Mouse (Mus musculus): ENCODE data around the gene Col18a1. TPM values are rescaled to one million over a fixed set of nuclear protein-coding genes. Genes with fewer than 3 reads are reported as not detected.

The Col18a1 gene
- polyA plus RNA-seq, 1 experiment = 35.2 TPM

GRCm38 (mm10) chr10:77129637-77130410 lies 36.5 kb downstream of the Col18a1 start:
- H3K27ac ChIP-seq (ENCODE audit: insufficient read depth, low read depth, low read length) = no peak overlapping the region
- 73% methylated on average over 6 of the region's 6 CpGs for WGBS
- H3K36me3 ChIP-seq (ENCODE audit: control insufficient read depth, insufficient read depth, low read length) = no peaks in the 10 kb centered on the region
- H3K4me3 ChIP-seq (ENCODE audit: low read depth, low read length) = no peak overlapping the region
- H3K27me3 ChIP-seq (ENCODE audit: control insufficient read depth, insufficient read depth, low read length) = no peaks in the 10 kb centered on the region
- TF ChIP-seq CTCF (IDR thresholded peaks at IDR 0.05; ENCODE audit: extremely low read depth, insufficient read length, insufficient replicate concordance, low read depth, low read length) (no peak), POLR2A (IDR thresholded peaks at IDR 0.05; ENCODE audit: low read depth, low read length) (no peak)
- no peaks in the 10 kb centered on the region for H3K4me1 ChIP-seq (ENCODE audit: control insufficient read depth, insufficient read depth, insufficient read length, low read length)

DNA sequence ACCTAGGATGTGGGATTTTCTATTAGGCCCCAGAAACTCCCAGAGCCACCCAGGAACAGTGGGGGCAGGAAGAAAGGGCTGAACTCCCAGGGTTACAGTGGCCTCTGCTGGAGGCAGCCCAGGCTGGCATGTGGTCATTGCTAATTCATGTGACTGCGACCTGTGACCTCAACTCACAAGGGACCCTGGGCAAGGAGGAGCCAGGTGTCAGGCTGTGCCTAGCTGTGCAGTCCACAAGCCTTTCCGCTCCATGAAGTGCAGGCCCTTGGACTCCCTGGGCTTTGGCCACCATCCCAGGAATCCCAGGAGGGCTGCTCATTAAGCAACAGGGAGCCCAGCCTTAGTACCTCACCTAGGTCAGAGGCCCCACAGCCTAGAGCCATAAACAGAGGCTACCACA lies 38.4 kb downstream of the Col18a1 start:
- no peak for TF ChIP-seq CTCF (IDR thresholded peaks at IDR 0.05; ENCODE audit: extremely low read depth, insufficient read length, insufficient replicate concordance, low read depth, low read length)
- no peak for TF ChIP-seq POLR2A (IDR thresholded peaks at IDR 0.05; ENCODE audit: low read depth, low read length)
- Histone ChIP-seq H3K36me3 (ENCODE audit: control insufficient read depth, insufficient read depth, low read length) (no peaks in the 10 kb centered on the region), H3K27me3 (ENCODE audit: control insufficient read depth, insufficient read depth, low read length) (no peaks in the 10 kb centered on the region), H3K27ac (ENCODE audit: insufficient read depth, low read depth, low read length) (no peak overlapping the region), H3K4me3 (ENCODE audit: low read depth, low read length) (no peak overlapping the region), H3K4me1 (ENCODE audit: control insufficient read depth, insufficient read depth, insufficient read length, low read length) (no peaks in the 10 kb centered on the region)
- WGBS = 68% methylated on average over 2 of the region's 2 CpGs

GRCm38 (mm10) chr10:77126590-77126989 lies 39.8 kb downstream of the Col18a1 start:
- H3K27me3 ChIP-seq (ENCODE audit: control insufficient read depth, insufficient read depth, low read length) = no peaks in the 10 kb centered on the region
- WGBS = 78% methylated on average over 2 of the region's 2 CpGs
- no peak overlapping the region for H3K27ac ChIP-seq (ENCODE audit: insufficient read depth, low read depth, low read length)
- TF ChIP-seq CTCF (IDR thresholded peaks at IDR 0.05; ENCODE audit: extremely low read depth, insufficient read length, insufficient replicate concordance, low read depth, low read length) (no peak), POLR2A (IDR thresholded peaks at IDR 0.05; ENCODE audit: low read depth, low read length) (no peak)
- H3K4me3 ChIP-seq (ENCODE audit: low read depth, low read length) = no peak overlapping the region
- H3K36me3 ChIP-seq (ENCODE audit: control insufficient read depth, insufficient read depth, low read length) = no peaks in the 10 kb centered on the region
- H3K4me1 ChIP-seq (ENCODE audit: control insufficient read depth, insufficient read depth, insufficient read length, low read length) = no peaks in the 10 kb centered on the region

DNA sequence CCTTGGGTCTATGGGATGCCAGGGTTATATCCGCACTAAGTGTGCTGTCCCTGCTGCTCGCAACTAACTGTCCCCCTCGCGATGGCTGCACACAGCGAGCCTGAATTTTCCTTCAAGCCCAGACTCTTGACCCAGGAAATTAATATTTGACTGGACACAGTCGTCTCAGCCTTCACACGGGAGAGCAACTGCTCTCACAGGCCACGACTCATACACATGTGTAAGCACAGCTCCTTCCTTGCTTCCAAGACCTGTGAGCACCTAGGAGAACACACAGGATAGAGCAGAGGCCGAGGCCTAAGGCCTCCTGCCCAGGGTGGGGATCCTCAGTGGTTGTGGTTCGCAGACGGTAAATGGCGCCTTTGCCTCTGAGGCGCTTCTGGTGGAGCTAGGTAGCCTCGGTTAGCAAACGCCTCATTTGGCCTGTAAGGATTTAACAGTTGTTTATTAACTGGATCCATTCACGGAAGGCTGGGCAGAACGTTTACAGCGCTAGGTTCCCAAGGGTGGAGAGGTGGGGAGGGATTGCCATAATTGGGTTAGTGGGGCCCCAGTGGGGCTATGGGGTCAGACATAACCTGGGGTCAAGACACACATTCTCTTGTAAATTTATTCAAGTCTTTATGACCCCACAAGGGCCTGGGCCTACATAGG lies 41.1 kb downstream of the Col18a1 start:
- H3K4me1 ChIP-seq (ENCODE audit: control insufficient read depth, insufficient read depth, insufficient read length, low read length) = no peaks in the 10 kb centered on the region
- WGBS = 68% methylated on average over 18 of the region's 18 CpGs
- no peaks in the 10 kb centered on the region for H3K27me3 ChIP-seq (ENCODE audit: control insufficient read depth, insufficient read depth, low read length)
- no peak overlapping the region for H3K4me3 ChIP-seq (ENCODE audit: low read depth, low read length)
- no peaks in the 10 kb centered on the region for H3K36me3 ChIP-seq (ENCODE audit: control insufficient read depth, insufficient read depth, low read length)
- no peak for TF ChIP-seq CTCF (IDR thresholded peaks at IDR 0.05; ENCODE audit: extremely low read depth, insufficient read length, insufficient replicate concordance, low read depth, low read length)
- TF ChIP-seq POLR2A (IDR thresholded peaks at IDR 0.05; ENCODE audit: low read depth, low read length) = no peak
- H3K27ac ChIP-seq (ENCODE audit: insufficient read depth, low read depth, low read length) = no peak overlapping the region

- TF ChIP-seq POLR2A (IDR thresholded peaks at IDR 0.05; ENCODE audit: low read depth, low read length) (no peak), CTCF (IDR thresholded peaks at IDR 0.05; ENCODE audit: extremely low read depth, insufficient read length, insufficient replicate concordance, low read depth, low read length) (no peak)
- 75% methylated on average over 8 of the region's 8 CpGs for WGBS
- H3K27me3 ChIP-seq (ENCODE audit: control insufficient read depth, insufficient read depth, low read length) = no peaks in the 10 kb centered on the region
Observed at GRCm38 (mm10) chr10:77123953-77124352, 42.4 kb downstream of the Col18a1 start.

DNA sequence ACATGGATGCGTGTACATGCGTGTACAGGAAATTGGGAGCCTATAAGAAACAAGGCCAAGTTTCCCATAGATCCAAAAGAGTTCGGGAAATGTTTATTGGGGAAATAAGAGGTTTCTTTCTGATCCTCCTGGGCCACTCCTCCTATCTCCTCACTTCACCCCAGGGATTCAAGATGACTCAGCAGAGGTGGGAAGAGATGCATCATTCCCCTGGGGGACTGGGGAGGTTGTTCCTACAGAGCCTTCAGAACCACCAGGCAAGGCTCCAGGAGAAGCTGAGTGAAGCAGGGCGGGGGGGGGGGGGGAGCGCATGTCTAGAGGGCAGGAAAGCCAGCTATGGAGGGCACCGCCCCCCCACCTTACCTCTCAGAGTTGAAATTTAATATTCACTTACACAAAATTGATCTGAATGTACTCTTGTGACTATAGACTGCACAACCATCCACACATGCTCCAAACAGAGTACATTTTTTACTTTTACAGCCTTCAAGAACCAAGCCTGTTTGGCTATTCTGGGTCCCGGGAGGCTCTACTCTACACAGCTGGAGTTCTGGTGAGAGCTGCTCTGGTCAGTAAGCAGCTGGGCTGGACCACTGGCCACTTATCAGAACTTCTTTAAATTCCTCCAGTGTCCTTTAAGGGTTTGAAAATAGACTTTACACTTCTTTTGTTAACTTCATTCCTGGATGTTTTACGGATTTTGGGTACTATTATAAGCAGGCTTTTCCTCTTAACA lies 44.9 kb downstream of the Col18a1 start:
- Histone ChIP-seq H3K36me3 (ENCODE audit: control insufficient read depth, insufficient read depth, low read length) (no peaks in the 10 kb centered on the region), H3K27ac (ENCODE audit: insufficient read depth, low read depth, low read length) (no peak overlapping the region), H3K4me1 (ENCODE audit: control insufficient read depth, insufficient read depth, insufficient read length, low read length) (no peaks in the 10 kb centered on the region), H3K4me3 (ENCODE audit: low read depth, low read length) (no peak overlapping the region), H3K27me3 (ENCODE audit: control insufficient read depth, insufficient read depth, low read length) (no peaks in the 10 kb centered on the region)
- WGBS = 80% methylated on average over 8 of the region's 8 CpGs
- TF ChIP-seq CTCF (IDR thresholded peaks at IDR 0.05; ENCODE audit: extremely low read depth, insufficient read length, insufficient replicate concordance, low read depth, low read length) = no peak
- TF ChIP-seq POLR2A (IDR thresholded peaks at IDR 0.05; ENCODE audit: low read depth, low read length) = no peak

More at GRCm38 (mm10) chr10:77123953-77124352, 42.4 kb downstream of the Col18a1 start:
- Histone ChIP-seq H3K4me1 (ENCODE audit: control insufficient read depth, insufficient read depth, insufficient read length, low read length) (no peaks in the 10 kb centered on the region), H3K27ac (ENCODE audit: insufficient read depth, low read depth, low read length) (no peak overlapping the region), H3K4me3 (ENCODE audit: low read depth, low read length) (no peak overlapping the region), H3K36me3 (ENCODE audit: control insufficient read depth, insufficient read depth, low read length) (no peaks in the 10 kb centered on the region)

DNA sequence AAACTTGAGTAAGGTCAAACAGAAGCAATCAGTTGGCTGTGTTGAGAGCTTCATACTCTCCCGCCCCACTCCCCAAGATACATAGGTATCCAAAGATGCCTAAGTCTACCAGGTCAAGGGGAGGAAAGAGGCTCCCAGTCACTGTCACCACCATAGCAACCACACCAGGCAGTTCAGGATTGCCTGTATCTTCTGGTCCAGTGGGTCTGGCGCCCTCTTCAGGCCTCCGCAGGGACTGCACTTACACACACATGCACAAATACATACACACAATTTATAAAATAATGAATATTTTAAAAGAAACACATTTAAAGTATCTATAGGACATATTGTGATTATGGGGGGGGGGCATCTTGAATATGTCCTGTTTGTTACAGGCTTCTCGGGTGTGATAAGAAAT lies 45.8 kb downstream of the Col18a1 start:
- no peak overlapping the region for H3K27ac ChIP-seq (ENCODE audit: insufficient read depth, low read depth, low read length)
- TF ChIP-seq CTCF (IDR thresholded peaks at IDR 0.05; ENCODE audit: extremely low read depth, insufficient read length, insufficient replicate concordance, low read depth, low read length) (peak; percentile 49; the same call in 1 of the 2 replicates), POLR2A (IDR thresholded peaks at IDR 0.05; ENCODE audit: low read depth, low read length) (no peak)
- H3K4me3 ChIP-seq (ENCODE audit: low read depth, low read length) = no peak overlapping the region
- no peaks in the 10 kb centered on the region for H3K36me3 ChIP-seq (ENCODE audit: control insufficient read depth, insufficient read depth, low read length)
- H3K27me3 ChIP-seq (ENCODE audit: control insufficient read depth, insufficient read depth, low read length) = no peaks in the 10 kb centered on the region
- WGBS = 82% methylated on average over 4 of the region's 4 CpGs
- no peaks in the 10 kb centered on the region for H3K4me1 ChIP-seq (ENCODE audit: control insufficient read depth, insufficient read depth, insufficient read length, low read length)

Data from small intestine, adult 2 months (tissue).